Mouse (Mus musculus) limb, embryonic 14.5 days (tissue): Measurements from ENCODE around the gene Xpnpep3. TPM values are rescaled to one million over a fixed set of nuclear protein-coding genes. Genes with fewer than 3 reads are reported as not detected.

Experiments
- ATAC-seq: fragments of 200-750 bp; cut with Nextera tagmentation; 2 replicates; pipeline ENCODE4 v1.8.0; 2017; ENCODE audit warnings: low read depth, moderate number of reproducible peaks, moderate TSS enrichment; ENCODE audit not compliant: low FRiP score
- DNase-seq: peaks from one replicate; pipeline ENCODE4 v3.0.0-alpha.2; 2015; ENCODE audit warnings: low spot score
- H3K27ac ChIP-seq: fragments of 300-500 bp; sonication (generic); replicated peaks from 2 replicates; pipeline ENCODE4 v1.5.1; 2014; ENCODE audit warnings: low read depth, mild to moderate bottlenecking, low read length, moderate library complexity, mixed read lengths
- H3K27me3 ChIP-seq: fragments of 300-500 bp; sonication (generic); 2 replicates; pipeline ENCODE4 v1.6.1; 2014; ENCODE audit warnings: low read length, mixed read lengths; ENCODE audit not compliant: control insufficient read depth, insufficient read depth
- H3K36me3 ChIP-seq: fragments of 300-500 bp; sonication (generic); 2 replicates; pipeline ENCODE4 v1.6.1; 2014; ENCODE audit warnings: mild to moderate bottlenecking, low read length, moderate library complexity, mixed read lengths; ENCODE audit not compliant: control insufficient read depth, insufficient read depth
- H3K4me1 ChIP-seq: fragments of 300-500 bp; sonication (generic); 2 replicates; pipeline ENCODE4 v1.6.1; 2014; ENCODE audit warnings: antibody characterized with exemption, low read length, mixed read lengths; ENCODE audit not compliant: control insufficient read depth, insufficient read depth
- H3K4me2 ChIP-seq: fragments of 300-500 bp; sonication (generic); replicated peaks from 2 replicates; pipeline ENCODE4 v1.6.1; 2014; ENCODE audit warnings: low read depth, mild to moderate bottlenecking, low read length, moderate library complexity; ENCODE audit not compliant: severe bottlenecking
- H3K4me3 ChIP-seq: fragments of 300-500 bp; sonication (generic); replicated peaks from 2 replicates; pipeline ENCODE4 v1.5.1; 2014; ENCODE audit warnings: low read length
- H3K9ac ChIP-seq: fragments of 300-500 bp; sonication (generic); 2 replicates; pipeline ENCODE4 v1.6.1; 2014; ENCODE audit warnings: mild to moderate bottlenecking, low read depth, low read length, moderate library complexity; ENCODE audit not compliant: severe bottlenecking
- H3K9me3 ChIP-seq: fragments of 300-500 bp; sonication (generic); 2 replicates; pipeline ENCODE4 v1.6.1; 2016; ENCODE audit warnings: low read length; ENCODE audit not compliant: control insufficient read depth
- POLR2A ChIP-seq: fragments of 200-500 bp; IDR thresholded peaks from 2 replicates; pipeline ENCODE4 v1.8.0; 2012; ENCODE audit warnings: inconsistent platforms, mild to moderate bottlenecking, moderate library complexity, borderline replicate concordance; ENCODE audit not compliant: insufficient read depth, insufficient read length; ENCODE audit errors: extremely low read depth
- WGBS: fragments of 180-500 bp; shearing (Covaris S2); extraction: QIAGEN DNeasy Blood & Tissue Kit; methylation state at CpG from one replicate; pipeline ENCODE4 v1.1.7; 2014; 5-methylcytosine and 5-hydroxymethylcytosine counted together
- polyA plus RNA-seq, 2 experiments: library from polyadenylated mRNA; depleted of rRNA in 1 of 2; stranded (reverse) in 1 of 2; unstranded in 1 of 2; fragments of >200 nt; fragmentation: Nextera tagmentation in 1 of 2; extraction: Ambion mirVana in 1 of 2; gene quantifications; 2 replicates each; pipeline versions ENCODE4 v1.2.1 to v1.2.3; 2012 to 2014

The Xpnpep3 gene
- polyA plus RNA-seq, 2 experiments = 6.6 to 10.5 TPM

GRCm38 (mm10) chr15:81466738-81467113, 66.8 kb downstream of the Xpnpep3 start:
- H3K4me2 ChIP-seq = peak overlapping the region; percentile 66
- H3K27ac ChIP-seq = peak overlapping the region; percentile 71
- WGBS = 0% methylated on average over 15 of the region's 15 CpGs
- ATAC-seq (no peak), DNase-seq (no peak)
- H3K27me3 ChIP-seq = no peaks in the 10 kb centered on the region
- TF ChIP-seq POLR2A = 0 out of 2 replicates have a peak, but pooled peaks have one; percentile 10
- peaks cover 5% of the 10 kb centered on the region for H3K4me1 ChIP-seq
- H3K4me3 ChIP-seq = peak overlapping the region; percentile 68
- peak overlapping the region; percentile 71 for H3K9ac ChIP-seq
- peaks cover 31% of the 10 kb centered on the region for H3K36me3 ChIP-seq
- no peaks in the 10 kb centered on the region for H3K9me3 ChIP-seq

GRCm38 (mm10) chr15:81470735-81471134, 70.8 kb downstream of the Xpnpep3 start:
- no peak for DNase-seq
- no peak overlapping the region for H3K4me3 ChIP-seq
- H3K4me1 ChIP-seq = peaks cover 5% of the 10 kb centered on the region
- no peaks in the 10 kb centered on the region for H3K27me3 ChIP-seq
- no peak for ATAC-seq
- WGBS = 65% methylated on average over 8 of the region's 8 CpGs
- H3K9me3 ChIP-seq = no peaks in the 10 kb centered on the region
- no peak overlapping the region for H3K4me2 ChIP-seq
- peaks cover 67% of the 10 kb centered on the region for H3K36me3 ChIP-seq
- no peak for TF ChIP-seq POLR2A
- H3K27ac ChIP-seq = no peak overlapping the region
- no peak overlapping the region for H3K9ac ChIP-seq

GRCm38 (mm10) chr15:81472256-81472655, 72.3 kb downstream of the Xpnpep3 start:
- ATAC-seq = no peak
- H3K9me3 ChIP-seq = no peaks in the 10 kb centered on the region
- no peak for DNase-seq
- TF ChIP-seq POLR2A = no peak
- 96% methylated on average over 5 of the region's 5 CpGs for WGBS
- no peak overlapping the region for H3K4me2 ChIP-seq
- no peaks in the 10 kb centered on the region for H3K27me3 ChIP-seq
- H3K4me1 ChIP-seq = peaks cover 4% of the 10 kb centered on the region
- no peak overlapping the region for H3K27ac ChIP-seq
- no peak overlapping the region for H3K9ac ChIP-seq
- H3K4me3 ChIP-seq = no peak overlapping the region
- peaks cover 67% of the 10 kb centered on the region for H3K36me3 ChIP-seq

GRCm38 (mm10) chr15:81475654-81476053, 75.7 kb downstream of the Xpnpep3 start:
- no peak overlapping the region for H3K27ac ChIP-seq
- no peak overlapping the region for H3K4me2 ChIP-seq
- no peak for TF ChIP-seq POLR2A
- no peak for DNase-seq
- H3K27me3 ChIP-seq = no peaks in the 10 kb centered on the region
- 42% methylated on average over 3 of the region's 3 CpGs for whole genome bisulfite sequencing
- no peak overlapping the region for H3K4me3 ChIP-seq
- no peak for ATAC-seq
- H3K9ac ChIP-seq = no peak overlapping the region
- H3K9me3 ChIP-seq = no peaks in the 10 kb centered on the region
- H3K4me1 ChIP-seq = no peaks in the 10 kb centered on the region
- peaks cover 47% of the 10 kb centered on the region for H3K36me3 ChIP-seq

GRCm38 (mm10) chr15:81476597-81476996, 76.7 kb downstream of the Xpnpep3 start:
- Histone ChIP-seq H3K4me1 (0 out of 2 replicates have a peak, but pooled peaks cover 3% of the 10 kb centered on the region), H3K27me3 (no peaks in the 10 kb centered on the region), H3K9me3 (no peaks in the 10 kb centered on the region), H3K36me3 (peaks cover 37% of the 10 kb centered on the region), H3K27ac (no peak overlapping the region), H3K9ac (no peak overlapping the region), H3K4me3 (no peak overlapping the region), H3K4me2 (no peak overlapping the region)
- ATAC-seq (no peak), DNase-seq (no peak)
- WGBS = 3% methylated on average over 2 of the region's 2 CpGs
- no peak for TF ChIP-seq POLR2A
